Mouse (Mus musculus) hindbrain, postnatal 0 days (tissue): Measurements from ENCODE around the gene Raver2. TPM values are rescaled to one million over a fixed set of nuclear protein-coding genes. Genes with fewer than 3 reads are reported as not detected.

Experiments
- ATAC-seq: fragments of 200-750 bp; cut with Nextera tagmentation; 2 replicates; pipeline ENCODE4 v1.8.0; 2017; ENCODE audit warnings: mild to moderate bottlenecking, moderate TSS enrichment, moderate library complexity
- DNase-seq: peaks from one replicate; pipeline ENCODE4 v3.0.0-alpha.2; 2015; ENCODE audit warnings: low spot score
- H3K27ac ChIP-seq: fragments of 300-500 bp; sonication (generic); 2 replicates; pipeline ENCODE4 v1.5.1; 2014; ENCODE audit warnings: mild to moderate bottlenecking
- H3K27me3 ChIP-seq: fragments of 300-500 bp; sonication (generic); 2 replicates; pipeline ENCODE4 v1.6.1; 2014; ENCODE audit warnings: low read length, mixed read lengths; ENCODE audit not compliant: insufficient read depth
- H3K36me3 ChIP-seq: fragments of 300-500 bp; sonication (generic); 2 replicates; pipeline ENCODE4 v1.6.1; 2014; ENCODE audit warnings: low read length, mixed read lengths; ENCODE audit not compliant: insufficient read depth
- H3K4me1 ChIP-seq: fragments of 300-500 bp; sonication (generic); 2 replicates; pipeline ENCODE4 v1.6.1; 2014; ENCODE audit warnings: antibody characterized with exemption, low read length, mixed read lengths; ENCODE audit not compliant: insufficient read depth
- H3K4me2 ChIP-seq: fragments of 300-500 bp; sonication (generic); 2 replicates; pipeline ENCODE4 v1.6.1; 2014; ENCODE audit warnings: low read depth, mild to moderate bottlenecking, low read length, moderate library complexity, mixed read lengths
- H3K4me3 ChIP-seq: fragments of 300-500 bp; sonication (generic); 2 replicates; pipeline ENCODE4 v1.5.1; 2014; ENCODE audit warnings: low read length
- H3K9ac ChIP-seq: fragments of 300-500 bp; sonication (generic); replicated peaks from 2 replicates; pipeline ENCODE4 v1.6.1; 2014; ENCODE audit warnings: mild to moderate bottlenecking, low read length, moderate library complexity, mixed read lengths
- H3K9me3 ChIP-seq: fragments of 300-500 bp; sonication (generic); 2 replicates; pipeline ENCODE4 v1.6.1; 2016; ENCODE audit warnings: low read length, mixed read lengths
- CTCF ChIP-seq: IDR thresholded peaks from 2 replicates; pipeline ENCODE4 v1.5.1; 2016; ENCODE audit warnings: antibody characterized with exemption, control low read depth, low read depth
- WGBS: fragments of 180-500 bp; shearing (Covaris S2); extraction: QIAGEN DNeasy Blood & Tissue Kit; methylation state at CpG from one replicate; pipeline ENCODE4 v1.1.7; 2014; 5-methylcytosine and 5-hydroxymethylcytosine counted together
- polyA plus RNA-seq: library from polyadenylated mRNA; unstranded; fragments of >200 nt; fragmentation: Nextera tagmentation; extraction: Ambion mirVana; gene quantifications from 2 replicates; pipeline ENCODE4 v1.2.1, GENCODE M21; 2015
- total RNA-seq: library from RNA; depleted of rRNA; stranded (reverse); fragments of >200 nt; gene quantifications from 2 replicates; pipeline ENCODE4 v1.2.3, GENCODE M21; 2014; rRNA removed

Raver2 gene
- total and polyA plus RNA-seq, 2 experiments from 2014 or later = 6.6 to 20.2 TPM

DNA sequence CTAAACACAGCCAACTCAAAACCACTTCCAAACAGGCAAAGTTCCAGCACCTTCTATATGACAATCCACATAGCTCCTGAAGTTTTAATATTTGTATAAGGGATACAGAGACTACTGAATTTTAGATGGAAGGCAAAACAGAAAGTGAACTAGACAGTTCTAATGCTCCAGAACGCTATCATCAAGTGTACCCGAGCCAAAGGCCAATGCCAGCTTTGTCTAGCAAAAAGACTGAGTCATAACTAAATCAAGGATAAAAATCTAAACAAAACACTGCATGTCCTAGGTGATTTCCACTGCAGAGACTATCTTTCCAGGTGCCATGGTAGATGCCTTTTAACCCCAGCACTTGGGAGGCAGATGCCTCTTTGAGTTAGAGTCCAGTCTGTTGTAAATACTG lies 127.6 kb downstream of the Raver2 start:
- no peak for ATAC-seq
- H3K4me2 ChIP-seq = no peak overlapping the region
- H3K4me3 ChIP-seq = no peak overlapping the region
- TF ChIP-seq CTCF = no peak
- no peaks in the 10 kb centered on the region for H3K27me3 ChIP-seq
- no peak overlapping the region for H3K9ac ChIP-seq
- H3K9me3 ChIP-seq = no peaks in the 10 kb centered on the region
- no peak overlapping the region for H3K27ac ChIP-seq
- 91% methylated on average over 2 of the region's 2 CpGs for WGBS
- H3K4me1 ChIP-seq = no peaks in the 10 kb centered on the region
- no peaks in the 10 kb centered on the region for H3K36me3 ChIP-seq
- DNase-seq = no peak

DNA sequence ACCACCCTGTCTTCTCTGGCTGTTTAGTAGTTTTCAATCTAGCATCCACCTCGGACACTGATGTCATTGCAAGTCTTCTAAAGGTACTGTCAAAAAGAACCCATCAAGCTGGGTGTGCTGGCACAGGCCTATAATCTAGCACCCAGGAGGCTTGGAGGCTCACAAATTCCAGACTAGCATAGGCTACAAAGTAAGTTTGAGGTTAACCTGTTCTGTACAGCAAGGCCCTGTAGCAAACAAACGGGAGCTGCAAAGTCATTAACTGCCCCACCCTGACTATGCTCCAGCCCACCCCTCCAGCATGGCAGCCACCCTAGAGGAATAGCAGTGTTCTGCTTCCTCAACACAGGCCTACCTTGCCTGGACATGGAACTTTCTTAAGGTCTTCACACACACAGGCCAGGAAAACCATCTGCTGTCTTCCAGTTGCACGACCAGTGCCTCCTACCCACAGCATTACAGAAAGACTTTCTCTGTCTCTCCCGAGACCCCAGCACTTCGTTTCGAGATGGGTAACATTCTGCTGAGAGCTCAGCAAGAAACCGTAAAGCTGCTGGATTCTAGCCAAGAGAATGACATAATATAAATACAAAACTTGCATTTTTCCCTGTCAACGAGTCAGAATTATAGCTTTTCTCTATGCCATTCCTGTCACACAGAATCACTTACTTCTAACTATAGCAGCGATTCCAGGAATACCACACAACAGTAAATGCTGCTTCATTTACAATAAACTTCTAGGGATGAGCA lies 128.8 kb downstream of the Raver2 start:
- Histone ChIP-seq H3K4me1 (no peaks in the 10 kb centered on the region), H3K4me3 (no peak overlapping the region), H3K36me3 (no peaks in the 10 kb centered on the region), H3K9ac (no peak overlapping the region), H3K27me3 (no peaks in the 10 kb centered on the region), H3K4me2 (no peak overlapping the region), H3K9me3 (no peaks in the 10 kb centered on the region), H3K27ac (no peak overlapping the region)
- WGBS = 50% methylated on average over 9 of the region's 9 CpGs
- no peak for DNase-seq
- no peak for TF ChIP-seq CTCF
- ATAC-seq = no peak

- Histone ChIP-seq H3K4me2 (no peak overlapping the region), H3K9me3 (no peaks in the 10 kb centered on the region), H3K27ac (peak overlapping the region; percentile 4; the same call in 1 of the 2 replicates), H3K4me1 (no peaks in the 10 kb centered on the region), H3K9ac (no peak overlapping the region), H3K4me3 (no peak overlapping the region), H3K27me3 (no peaks in the 10 kb centered on the region), H3K36me3 (no peaks in the 10 kb centered on the region)
- peak; percentile 62 for TF ChIP-seq CTCF
- DNase-seq = peak; percentile 71
- peak; percentile 81 for ATAC-seq
- WGBS = 37% methylated on average over 2 of the region's 2 CpGs
These were observed 129.6 kb downstream of the Raver2 start for GRCm38 (mm10) chr4:101198333-101198732.

GRCm38 (mm10) chr4:101199433-101200081 lies 130.8 kb downstream of the Raver2 start:
- no peaks in the 10 kb centered on the region for H3K36me3 ChIP-seq
- no peak overlapping the region for H3K4me3 ChIP-seq
- 95% methylated on average over 8 of the region's 8 CpGs for WGBS
- no peak for TF ChIP-seq CTCF
- H3K4me1 ChIP-seq = no peaks in the 10 kb centered on the region
- no peak overlapping the region for H3K27ac ChIP-seq
- no peak for ATAC-seq
- H3K9ac ChIP-seq = no peak overlapping the region
- H3K9me3 ChIP-seq = no peaks in the 10 kb centered on the region
- no peaks in the 10 kb centered on the region for H3K27me3 ChIP-seq
- no peak overlapping the region for H3K4me2 ChIP-seq
- no peak for DNase-seq

Other genes starting within 250 kb of the Raver2 start
- not detected in 2 replicates for gene Gm10577, start 48.3 kb upstream of the Raver2 start, total RNA-seq
- not detected in 2 replicates for gene Gm10577, start 48.3 kb upstream of the Raver2 start, polyA plus RNA-seq
- gene Jak1, start 196.3 kb downstream of the Raver2 start, total RNA-seq = 63.1 and 79.4 TPM in 2 replicates
- 106 and 112 TPM in 2 replicates for gene Jak1, start 196.3 kb downstream of the Raver2 start, polyA plus RNA-seq